Comparison of ENCODE assay signal across 16 mouse cellular contexts in genomic region chr10:5068676-5069265, GRCm38 (mm10). TPM values are rescaled to one million over a fixed set of nuclear protein-coding genes. Genes with fewer than 3 reads are reported as not detected.
DNase-seq lines count a peak whose midpoint lies in the region; ATAC-seq and TF ChIP-seq lines count a peak whose summit lies in the region.
"Had no signal": no experiment of that assay in that cellular context is flagged by ENCODE, and none has a peak within 500 bp of the region (broad histone marks: within the 10 kb centered on the region; RNA-seq: fewer than 3 reads in every experiment).

TSS of gene Gm10097 (plus strand) at chr10:5069192.

- WGBS in limb, embryonic 14.5 days = 87% methylated on average over 14 of the region's 14 CpGs
- WGBS in limb, embryonic 10.5 days = 86% methylated on average over 14 of the region's 14 CpGs
- WGBS in heart, embryonic 16.5 days = 47% methylated on average over 14 of the region's 14 CpGs
- WGBS in stomach, postnatal 0 days = 83% methylated on average over 14 of the region's 14 CpGs

- H3K27ac ChIP-seq in limb, embryonic 14.5 days (replicated peaks; ENCODE audit: low read depth, low read length) = no peak within 1 kb of the TSS
- no peak within 1 kb of the TSS for H3K27ac ChIP-seq in limb, embryonic 10.5 days
- H3K27ac ChIP-seq in heart, embryonic 16.5 days (ENCODE audit: low read length) = peak within 1 kb of the TSS; percentile 99
- no peak within 1 kb of the TSS for H3K27ac ChIP-seq in stomach, postnatal 0 days (replicated peaks)
- H3K27ac ChIP-seq: embryonic facial prominence, embryonic 13.5 days; midbrain, embryonic 10.5 days; neural tube, embryonic 12.5 days had no signal

- no peaks in the 10 kb centered on the region for H3K27me3 ChIP-seq in limb, embryonic 14.5 days (ENCODE audit: control insufficient read depth, insufficient read depth, low read length)
- H3K27me3 ChIP-seq in limb, embryonic 10.5 days (ENCODE audit: low read depth, poor library complexity, severe bottlenecking) = no peaks in the 10 kb centered on the region
- H3K27me3 ChIP-seq in heart, embryonic 16.5 days (ENCODE audit: control insufficient read depth, insufficient read depth, low read length) = no peaks in the 10 kb centered on the region
- no peaks in the 10 kb centered on the region for H3K27me3 ChIP-seq in stomach, postnatal 0 days (ENCODE audit: control insufficient read depth, insufficient read depth, low read length)
- H3K27me3 ChIP-seq: embryonic facial prominence, embryonic 13.5 days; neural tube, embryonic 12.5 days had no signal

- no peak within 1 kb of the TSS for H3K4me3 ChIP-seq in limb, embryonic 14.5 days (replicated peaks; ENCODE audit: low read length)
- H3K4me3 ChIP-seq in limb, embryonic 10.5 days = no peak within 1 kb of the TSS
- H3K4me3 ChIP-seq in heart, embryonic 16.5 days (ENCODE audit: low read length) = peak within 1 kb of the TSS; percentile 53
- no peak within 1 kb of the TSS for H3K4me3 ChIP-seq in stomach, postnatal 0 days (ENCODE audit: low read depth, low read length)
- H3K4me3 ChIP-seq: embryonic facial prominence, embryonic 13.5 days; midbrain, embryonic 10.5 days; neural tube, embryonic 12.5 days had no signal

- H3K4me1 ChIP-seq in limb, embryonic 14.5 days (ENCODE audit: control insufficient read depth, insufficient read depth, low read length) = peaks cover 8% of the 10 kb centered on the region
- H3K4me1 ChIP-seq in limb, embryonic 10.5 days = peaks cover 23% of the 10 kb centered on the region
- H3K4me1 ChIP-seq in heart, embryonic 16.5 days (ENCODE audit: control insufficient read depth, insufficient read depth, low read length) = no peaks in the 10 kb centered on the region; the same call in 1 of the 2 replicates
- no peaks in the 10 kb centered on the region for H3K4me1 ChIP-seq in stomach, postnatal 0 days (replicated peaks; ENCODE audit: control insufficient read depth, insufficient read depth)
- H3K4me1 ChIP-seq: midbrain, embryonic 10.5 days; neural tube, embryonic 12.5 days had no signal

- no peak for DNase-seq in limb, embryonic 14.5 days (ENCODE audit: low spot score)
- no peak for DNase-seq in limb, embryonic 10.5 days (ENCODE audit: low spot score)
- peak; percentile 50 to 60 for DNase-seq in gastrocnemius, adult 8-10 months (ENCODE audit: low spot score in 2 of 2)
- DNase-seq in stomach, postnatal 0 days (ENCODE audit: low spot score) = no peak
- no peak for DNase-seq in c-Kit-positive CD71-positive TER-119-positive erythroid progenitor cells, embryonic 14.5 days (ENCODE audit: low spot score)
- no peak for DNase-seq in frontal cortex, adult 2 months (ENCODE audit: extremely low spot score in 1 of 2, low spot score in 1 of 2)
- DNase-seq: kidney, adult 2 months; liver, postnatal 0 days had no signal

- ATAC-seq in limb, embryonic 14.5 days (ENCODE audit: low FRiP score, low read depth) = 0 out of 2 replicates have a peak, but pooled peaks have one; percentile 23
- ATAC-seq in heart, embryonic 16.5 days (replicated peaks; ENCODE audit: extremely low read depth, insufficient read depth, low FRiP score) = peak; percentile 96
- ATAC-seq in stomach, postnatal 0 days (ENCODE audit: low FRiP score, low TSS enrichment) = no peak
- ATAC-seq: liver, postnatal 0 days had no signal

- H3K9me3 ChIP-seq in limb, embryonic 14.5 days (ENCODE audit: control insufficient read depth, low read length) = no peaks in the 10 kb centered on the region
- H3K9me3 ChIP-seq in limb, embryonic 10.5 days (replicated peaks) = no peaks in the 10 kb centered on the region
- H3K9me3 ChIP-seq in heart, embryonic 16.5 days (replicated peaks; ENCODE audit: control insufficient read depth, low read length) = no peaks in the 10 kb centered on the region
- H3K9me3 ChIP-seq in stomach, postnatal 0 days (ENCODE audit: control insufficient read depth, low read length) = no peaks in the 10 kb centered on the region
- H3K9me3 ChIP-seq: embryonic facial prominence, embryonic 13.5 days; midbrain, embryonic 10.5 days; neural tube, embryonic 12.5 days had no signal

- H3K9ac ChIP-seq in limb, embryonic 14.5 days (ENCODE audit: low read depth, low read length, severe bottlenecking) = no peak within 1 kb of the TSS
- H3K9ac ChIP-seq in heart, embryonic 16.5 days (ENCODE audit: low read length) = peak within 1 kb of the TSS; percentile 74
- no peak within 1 kb of the TSS for H3K9ac ChIP-seq in stomach, postnatal 0 days (ENCODE audit: low read length)
- H3K9ac ChIP-seq: embryonic facial prominence, embryonic 13.5 days; liver, postnatal 0 days; neural tube, embryonic 12.5 days had no signal

- TF ChIP-seq POLR2A in limb, embryonic 14.5 days (IDR thresholded peaks at IDR 0.05; ENCODE audit: borderline replicate concordance, extremely low read depth, insufficient read depth, insufficient read length) = no peak

- TF ChIP-seq EP300 in stomach, postnatal 0 days (optimal IDR thresholded peaks at IDR 0.05) = no peak

- TF ChIP-seq CTCF in stomach, postnatal 0 days (IDR thresholded peaks at IDR 0.05; ENCODE audit: low read depth) = no peak

- no peaks in the 10 kb centered on the region; the same call in 1 of the 2 replicates for H3K36me3 ChIP-seq in limb, embryonic 14.5 days (ENCODE audit: control insufficient read depth, insufficient read depth, low read length)
- no peaks in the 10 kb centered on the region for H3K36me3 ChIP-seq in limb, embryonic 10.5 days
- H3K36me3 ChIP-seq in heart, embryonic 16.5 days (ENCODE audit: control insufficient read depth, insufficient read depth) = peaks cover 6% of the 10 kb centered on the region
- no peaks in the 10 kb centered on the region for H3K36me3 ChIP-seq in stomach, postnatal 0 days (ENCODE audit: control insufficient read depth, insufficient read depth, low read length)
- H3K36me3 ChIP-seq: midbrain, embryonic 10.5 days; neural tube, embryonic 12.5 days had no signal

- H3K4me2 ChIP-seq in limb, embryonic 14.5 days (replicated peaks; ENCODE audit: low read depth, low read length, severe bottlenecking) = no peak within 1 kb of the TSS
- peak within 1 kb of the TSS; percentile 54 for H3K4me2 ChIP-seq in heart, embryonic 16.5 days (ENCODE audit: low read depth, low read length)
- H3K4me2 ChIP-seq in stomach, postnatal 0 days (replicated peaks; ENCODE audit: low read depth) = no peak within 1 kb of the TSS
- H3K4me2 ChIP-seq: embryonic facial prominence, embryonic 13.5 days; neural tube, embryonic 12.5 days had no signal

RNA-seq across cellular contexts. Expression of gene Gm10097, which starts in this region (rescaled TPM):
- 0.04 and 0.09 TPM in 2 replicates for polyA plus RNA-seq in limb, embryonic 14.5 days (2012; rRNA removed)
- polyA plus RNA-seq in limb, embryonic 14.5 days (2014; fragmentation: Nextera tagmentation; extraction: Ambion mirVana) = 0.14 and 0.39 TPM in 2 replicates
- polyA plus RNA-seq in limb, embryonic 10.5 days (2016; fragmentation: Nextera tagmentation; extraction: Ambion mirVana) = 0.05 TPM in 2 replicates
- under 1 TPM in 3 of 4 experiments, not detected in 1; 0.10 to 0.17 (median 0.11) TPM for total RNA-seq in gastrocnemius, adult 8-10 months (2022)
- 1.4 and 1.5 TPM in 2 replicates for polyA plus RNA-seq in heart, embryonic 16.5 days (2015; fragmentation: Nextera tagmentation; extraction: Ambion mirVana)
- polyA plus RNA-seq in stomach, postnatal 0 days (2015; fragmentation: Nextera tagmentation; extraction: Ambion mirVana) = 0.06 and 0.07 TPM in 2 replicates
- not detected in 2 replicates for polyA plus RNA-seq in frontal cortex, adult 2 months (2012; rRNA removed)
- total RNA-seq: layer of hippocampus, postnatal 25 days had no signal
- polyA plus RNA-seq: gonadal fat pad, adult 2 months; kidney, adult 2 months; midbrain, embryonic 10.5 days; small intestine, adult 2 months; testis, adult 2 months had no signal

Comparison
In these comparisons a context has a peak if more than half of its experiments do, and no peak if none do; other contexts are left out.
1. Peak in ATAC-seq in limb, embryonic 14.5 days; RNA of the gene not detected or under 1 TPM.
2. Peak in DNase-seq in gastrocnemius, adult 8-10 months; RNA of the gene not detected or under 1 TPM.